Mouse (Mus musculus): Measurements from ENCODE around the gene Pim1. TPM values are rescaled to one million over a fixed set of nuclear protein-coding genes. Genes with fewer than 3 reads are reported as not detected.
A peak's percentile ranks its signal among the peaks of the same experiment; 100 is the strongest.

Gene Pim1
- total RNA-seq, 1 experiment, result 82.0 TPM

DNA sequence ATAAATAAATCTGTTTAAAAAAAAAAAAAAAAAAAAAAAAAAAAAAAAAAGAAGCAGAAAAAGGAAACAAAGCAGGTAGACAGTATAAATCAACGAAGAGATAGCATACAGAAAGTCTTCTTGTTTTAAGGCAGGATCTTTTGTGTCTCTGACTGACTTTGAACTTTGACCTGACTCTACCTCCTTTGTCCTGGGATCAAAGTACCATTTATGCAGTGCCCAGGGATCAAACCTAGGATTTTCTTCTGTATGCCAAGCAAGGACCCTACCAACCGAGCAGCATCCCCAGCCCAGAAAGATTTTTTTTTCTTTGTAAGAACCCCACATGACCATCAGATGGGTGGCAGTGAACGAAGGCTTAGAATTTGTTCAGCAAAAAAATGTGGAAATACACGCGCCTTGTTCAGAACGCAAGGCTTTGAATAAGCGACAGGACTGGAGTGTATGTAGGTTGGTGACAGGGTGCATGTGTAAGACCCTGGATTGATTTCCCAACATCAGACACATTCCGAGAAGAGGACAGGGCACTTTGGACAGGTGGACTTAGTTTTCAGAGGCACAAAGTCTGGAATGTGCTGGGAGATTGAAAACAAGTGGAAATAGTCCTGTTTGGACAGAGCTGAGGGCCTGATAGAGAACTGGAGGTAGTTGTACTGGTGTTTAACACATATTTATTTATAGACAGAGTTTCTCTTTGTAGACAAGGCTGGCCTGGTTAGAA is 2.1 kb upstream of the Pim1 start:
- TF ChIP-seq CHD2 (IDR thresholded peaks at IDR 0.05; ENCODE audit: low read depth, low read length), result no peak
- TF ChIP-seq HCFC1 (IDR thresholded peaks at IDR 0.05; ENCODE audit: borderline replicate concordance, insufficient read depth, low read length), result no peak
- no peak for TF ChIP-seq ZNF384 (IDR thresholded peaks at IDR 0.05; ENCODE audit: low read depth, low read length)
- no peak for TF ChIP-seq ZC3H11A (IDR thresholded peaks at IDR 0.05; ENCODE audit: borderline replicate concordance, low read depth, low read length)
- no peak for TF ChIP-seq MAFK (IDR thresholded peaks at IDR 0.05; ENCODE audit: insufficient read depth, low read depth, low read length)
- H3K36me3 ChIP-seq (ENCODE audit: control insufficient read depth, insufficient read depth, low read length, poor library complexity, severe bottlenecking), result peaks cover 16% of the 10 kb centered on the region
- no peak for DNase-seq (ENCODE audit: low read depth, low spot score)
- peaks cover 2 to 10% of the 10 kb centered on the region in 2 experiments; a peak in 1 of 4 replicates for H3K4me1 ChIP-seq (ENCODE audit: control insufficient read depth in 2 of 2, insufficient read depth in 2 of 2, low read length in 2 of 2, poor library complexity in 1 of 2)
- no peak overlapping the region for H3K27ac ChIP-seq (ENCODE audit: insufficient read depth, low read depth, low read length, poor library complexity, severe bottlenecking)
- no peaks in the 10 kb centered on the region for H3K9me3 ChIP-seq (ENCODE audit: control insufficient read depth, insufficient read depth, low read depth, low read length)
- H3K4me3 ChIP-seq (ENCODE audit: insufficient read depth in 1 of 2, low read depth in 1 of 2, low read length in 2 of 2, poor library complexity in 1 of 2, severe bottlenecking in 1 of 2), result no peak overlapping the region
- in situ Hi-C loops (cut with MboI; ENCODE audit: low sequenced_read_pairs in 2 of 2, unreplicated experiment in 2 of 2), result no loop called here
- no peak overlapping the region for H3K9ac ChIP-seq (ENCODE audit: insufficient read depth, low read depth, low read length, poor library complexity, severe bottlenecking)

DNA sequence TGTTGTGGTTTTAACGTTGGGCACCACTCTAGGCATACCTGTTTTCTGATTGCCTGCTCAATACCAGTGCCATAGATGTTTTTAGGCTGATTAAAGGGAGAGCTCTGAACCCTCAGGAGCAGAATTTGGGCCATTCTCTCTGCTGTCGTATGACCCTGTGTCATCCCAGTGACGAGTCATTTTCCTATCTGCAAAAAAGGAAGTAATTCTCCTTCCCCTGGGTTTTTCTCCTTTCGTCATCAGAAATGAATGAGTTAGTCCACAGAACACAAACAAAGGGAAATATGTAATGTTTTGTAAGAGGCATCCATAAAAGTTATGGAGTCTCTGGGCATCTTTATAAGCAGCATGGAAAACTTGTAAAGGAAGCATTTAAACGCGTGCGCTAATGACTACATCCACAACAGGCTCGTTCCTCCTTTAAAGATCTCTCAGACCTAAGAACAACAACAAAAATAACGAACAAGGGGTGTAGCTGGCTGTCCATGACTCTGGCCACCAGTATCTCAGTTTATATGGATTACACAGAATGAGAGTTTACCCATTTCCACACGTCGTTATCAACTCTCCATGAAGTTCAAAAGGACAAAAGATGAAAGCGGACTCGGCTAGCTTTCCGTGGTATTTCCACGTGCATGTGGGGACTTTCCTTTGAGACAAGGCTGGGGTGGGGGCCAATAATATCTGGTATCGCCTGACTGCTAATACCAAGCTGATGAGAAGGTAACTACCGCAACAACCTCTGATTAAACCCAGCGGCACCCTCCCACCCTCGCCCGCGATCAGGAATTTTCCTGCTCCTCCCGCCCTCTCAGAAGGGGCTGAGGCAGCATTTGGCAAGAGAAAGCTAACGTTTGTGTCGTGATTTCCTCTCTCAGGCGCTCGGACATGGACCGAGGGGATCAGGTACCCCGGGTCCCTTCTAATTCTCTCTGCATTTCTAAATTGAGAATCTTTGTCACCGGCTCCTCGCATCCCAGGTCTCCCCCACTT is 1.3 kb upstream of the Pim1 start:
- Histone ChIP-seq H3K4me1 (ENCODE audit: control insufficient read depth in 2 of 2, insufficient read depth in 2 of 2, low read length in 2 of 2, poor library complexity in 1 of 2) (peaks cover 4 to 10% of the 10 kb centered on the region in 2 experiments; a peak in 2 of 4 replicates), H3K27ac (ENCODE audit: insufficient read depth, low read depth, low read length, poor library complexity, severe bottlenecking) (peak overlapping the region; percentile 97), H3K36me3 (ENCODE audit: control insufficient read depth, insufficient read depth, low read length, poor library complexity, severe bottlenecking) (peaks cover 24% of the 10 kb centered on the region), H3K9ac (ENCODE audit: insufficient read depth, low read depth, low read length, poor library complexity, severe bottlenecking) (peak overlapping the region; percentile 91), H3K9me3 (ENCODE audit: control insufficient read depth, insufficient read depth, low read depth, low read length) (no peaks in the 10 kb centered on the region), H3K4me3 (ENCODE audit: insufficient read depth in 1 of 2, low read depth in 1 of 2, low read length in 2 of 2, poor library complexity in 1 of 2, severe bottlenecking in 1 of 2) (peak overlapping the region; percentile 82 to 86)
- DNase-seq (ENCODE audit: low read depth, low spot score), result no peak
- in situ Hi-C loops (cut with MboI; ENCODE audit: low sequenced_read_pairs in 2 of 2, unreplicated experiment in 2 of 2), result no loop called here
- TF ChIP-seq CHD2 (IDR thresholded peaks at IDR 0.05; ENCODE audit: low read depth, low read length) (no peak), HCFC1 (IDR thresholded peaks at IDR 0.05; ENCODE audit: borderline replicate concordance, insufficient read depth, low read length) (no peak), ZC3H11A (IDR thresholded peaks at IDR 0.05; ENCODE audit: borderline replicate concordance, low read depth, low read length) (no peak), ZNF384 (IDR thresholded peaks at IDR 0.05; ENCODE audit: low read depth, low read length) (no peak), MAFK (IDR thresholded peaks at IDR 0.05; ENCODE audit: insufficient read depth, low read depth, low read length) (no peak)

- Histone ChIP-seq H3K27ac (ENCODE audit: insufficient read depth, low read depth, low read length, poor library complexity, severe bottlenecking) (peak overlapping the region; percentile 97), H3K9me3 (ENCODE audit: control insufficient read depth, insufficient read depth, low read depth, low read length) (no peaks in the 10 kb centered on the region), H3K36me3 (ENCODE audit: control insufficient read depth, insufficient read depth, low read length, poor library complexity, severe bottlenecking) (peaks cover 32% of the 10 kb centered on the region), H3K4me3 (ENCODE audit: insufficient read depth in 1 of 2, low read depth in 1 of 2, low read length in 2 of 2, poor library complexity in 1 of 2, severe bottlenecking in 1 of 2) (peak overlapping the region; percentile 86 to 99), H3K9ac (ENCODE audit: insufficient read depth, low read depth, low read length, poor library complexity, severe bottlenecking) (peak overlapping the region; percentile 91), H3K4me1 (ENCODE audit: control insufficient read depth in 2 of 2, insufficient read depth in 2 of 2, low read length in 2 of 2, poor library complexity in 1 of 2) (peaks cover 4 to 8% of the 10 kb centered on the region in 2 experiments; a peak in 2 of 4 replicates)
- no peak for TF ChIP-seq MAFK (IDR thresholded peaks at IDR 0.05; ENCODE audit: insufficient read depth, low read depth, low read length)
- no peak for TF ChIP-seq CHD2 (IDR thresholded peaks at IDR 0.05; ENCODE audit: low read depth, low read length)
- TF ChIP-seq ZC3H11A (IDR thresholded peaks at IDR 0.05; ENCODE audit: borderline replicate concordance, low read depth, low read length), result no peak
- TF ChIP-seq ZNF384 (IDR thresholded peaks at IDR 0.05; ENCODE audit: low read depth, low read length), result 0 out of 2 replicates have a peak, but pooled peaks have one; percentile 4
- TF ChIP-seq HCFC1 (IDR thresholded peaks at IDR 0.05; ENCODE audit: borderline replicate concordance, insufficient read depth, low read length), result 0 out of 2 replicates have a peak, but pooled peaks have one; percentile 25
- in situ Hi-C loops (cut with MboI; ENCODE audit: low sequenced_read_pairs in 2 of 2, unreplicated experiment in 2 of 2), result no loop called here
- peak; percentile 100 for DNase-seq (ENCODE audit: low read depth, low spot score)
These were observed 411 bp upstream of the Pim1 start for GRCm38 (mm10) chr17:29489971-29490712.

Data from ES-E14 (cell line).